Mouse (Mus musculus): ENCODE measurements at regions not wholly inside any gene's neighbourhood (a gene's known extent, or its start where the extent isn't known, plus 50 kb on each side); places are given as distances from the start of the nearest gene placed in this dataset.

DNA sequence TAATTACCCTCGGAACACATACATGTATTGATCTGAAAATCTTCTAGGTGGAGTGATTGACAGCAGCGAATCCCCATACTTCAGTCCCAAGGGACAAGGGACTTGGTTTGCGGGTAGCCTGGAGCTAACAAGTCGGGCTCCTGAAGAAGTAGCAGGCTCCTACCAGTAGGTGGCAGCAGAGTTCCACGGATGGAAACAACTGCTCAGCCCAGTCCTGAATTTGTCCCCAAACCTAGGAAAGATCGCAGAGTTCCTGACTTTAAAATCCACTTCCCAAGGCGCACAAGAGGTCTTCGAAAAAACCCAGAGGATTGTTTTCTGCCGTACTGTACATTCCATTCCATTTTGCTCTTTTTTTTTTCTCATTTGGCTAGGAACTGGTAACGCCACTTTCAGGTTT is 169.4 kb downstream of the Arrdc4 start:
- DNase-seq (ENCODE audit: low spot score in 2 of 2): peak; percentile 68 to 87

DNA sequence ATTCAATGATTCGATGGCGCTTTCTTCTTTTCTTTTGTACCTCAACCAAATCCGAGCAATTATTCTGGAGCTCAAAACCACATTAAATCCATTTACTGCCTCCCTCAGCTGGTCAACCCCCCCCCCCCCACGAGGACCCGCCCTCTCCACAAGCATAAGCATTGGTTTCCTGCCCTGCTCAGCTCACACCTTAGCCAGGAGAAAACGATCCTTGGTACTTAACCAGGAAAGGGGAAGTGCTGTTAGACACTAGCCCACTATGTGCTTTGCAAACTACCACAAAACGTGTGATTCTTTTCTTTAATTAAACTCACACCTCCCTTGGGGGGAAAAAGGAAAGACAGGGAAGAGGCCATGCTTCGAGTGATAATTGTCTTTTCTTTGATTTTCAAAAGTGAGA is 169.8 kb downstream of the Arrdc4 start:
- DNase-seq (ENCODE audit: low spot score in 2 of 2): no peak

DNA sequence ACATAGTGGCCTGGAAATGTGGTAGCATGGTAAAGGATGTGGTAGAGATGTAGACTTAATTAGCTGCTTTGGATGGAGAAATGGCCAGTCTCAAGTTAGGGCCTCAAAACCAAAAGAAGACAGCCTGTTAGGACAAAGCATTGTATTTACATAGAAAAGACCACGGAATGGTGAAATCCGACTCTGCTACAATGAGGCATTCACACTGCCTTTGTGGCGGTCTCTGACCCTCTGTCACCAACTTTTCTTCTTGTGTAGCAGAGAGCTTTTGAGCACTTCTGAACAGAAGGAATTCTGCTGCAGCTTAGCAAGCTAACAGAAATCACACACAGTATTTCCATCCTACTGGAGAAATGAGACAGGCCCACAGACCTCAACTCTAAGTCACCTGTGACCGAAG is 177.7 kb downstream of the Arrdc4 start:
- no peak for DNase-seq (ENCODE audit: low spot score in 2 of 2)

DNA sequence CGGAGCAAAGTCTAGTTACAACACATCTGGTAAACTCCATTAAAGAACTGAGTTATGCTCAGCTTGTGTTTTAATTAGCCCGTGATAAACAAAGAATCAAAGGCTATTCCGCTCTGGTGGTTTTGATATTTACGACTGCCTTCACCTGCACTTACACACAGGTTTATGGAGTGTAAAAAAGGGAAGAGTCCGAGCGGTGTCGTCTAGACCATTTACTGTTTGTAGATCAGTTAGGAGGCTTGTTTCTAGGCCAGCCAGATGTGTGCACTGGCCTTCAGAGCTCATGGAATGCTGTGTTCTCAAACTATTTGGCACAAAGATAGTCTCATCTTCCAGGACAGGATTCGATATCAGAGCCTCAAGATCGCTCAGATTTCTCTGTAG is 180.9 kb downstream of the Arrdc4 start:
- DNase-seq (ENCODE audit: low spot score in 2 of 2): no peak

DNA sequence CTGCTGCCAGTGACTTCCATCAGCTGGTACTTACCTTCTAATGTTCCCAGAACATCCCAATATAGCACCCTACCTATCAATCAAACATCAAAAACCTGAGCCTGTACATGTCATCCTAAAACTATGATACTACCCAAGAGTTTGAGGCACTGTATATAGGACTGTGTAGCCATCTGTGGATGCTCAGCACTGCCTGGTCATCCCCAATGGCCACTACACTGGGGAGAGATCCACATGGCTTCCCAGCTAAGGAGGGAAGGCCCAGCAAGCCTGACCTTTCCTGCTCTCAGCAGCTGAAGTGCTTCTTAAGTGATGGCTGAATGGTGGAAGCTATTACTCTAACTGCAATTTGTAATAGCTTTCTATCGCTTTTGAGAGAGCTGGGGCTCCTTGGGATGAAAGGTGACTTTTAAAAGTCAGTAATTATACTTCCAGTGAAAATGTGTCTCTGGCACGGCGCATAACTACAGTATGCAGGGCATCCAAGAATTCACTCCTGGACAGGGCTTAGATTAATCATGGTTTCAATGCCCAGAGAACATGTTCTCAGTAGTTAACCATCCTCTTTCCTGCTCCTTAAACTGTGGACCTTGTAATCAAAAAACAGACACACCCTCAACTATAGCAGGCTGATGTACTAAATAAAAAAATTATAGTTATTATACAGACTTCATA is 181.5 kb downstream of the Arrdc4 start:
- DNase-seq (ENCODE audit: low spot score in 2 of 2): no peak

DNA sequence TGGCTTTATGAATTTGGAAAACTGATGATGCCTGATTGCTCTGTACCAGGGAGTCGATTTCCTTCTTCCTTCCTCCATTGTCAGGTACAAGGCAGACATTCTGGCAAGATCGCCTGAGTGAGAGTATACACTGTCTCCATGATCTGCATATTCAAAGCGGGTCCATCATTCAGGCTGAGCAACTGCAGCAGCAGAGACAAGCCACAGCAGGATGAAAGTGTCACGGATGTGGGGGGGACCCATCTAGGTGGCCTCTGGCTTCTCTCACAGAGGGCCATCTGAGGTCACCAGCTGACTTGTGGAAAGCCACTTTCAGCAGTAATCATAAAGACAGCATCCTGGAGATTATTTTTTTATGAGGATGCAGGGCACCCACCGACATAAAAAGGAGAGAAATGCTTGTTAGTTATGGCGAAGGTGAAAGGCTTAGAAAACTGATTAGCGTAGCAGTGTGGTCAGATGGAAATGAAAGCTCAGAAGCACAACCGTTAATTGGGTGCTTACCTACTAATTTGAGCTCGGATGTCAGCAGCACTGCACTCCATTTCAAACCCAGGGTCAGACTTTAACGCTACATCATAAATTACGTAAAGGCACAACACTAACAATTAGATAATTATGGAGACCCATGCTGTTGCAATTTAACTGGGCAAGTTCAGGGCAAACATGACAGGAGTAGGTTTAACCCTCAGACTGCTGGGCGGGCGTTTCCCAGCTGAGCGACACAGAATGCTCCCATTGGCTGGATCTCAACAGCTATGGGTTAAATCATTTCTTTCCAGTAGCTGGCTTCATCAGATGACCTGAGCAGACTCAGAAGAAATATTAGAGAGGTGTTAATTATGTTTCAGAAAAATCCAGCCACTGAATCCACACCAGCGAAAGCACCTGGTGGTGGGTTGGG is 189.3 kb downstream of the Arrdc4 start:
- no peak for DNase-seq (ENCODE audit: low spot score in 2 of 2)

DNA sequence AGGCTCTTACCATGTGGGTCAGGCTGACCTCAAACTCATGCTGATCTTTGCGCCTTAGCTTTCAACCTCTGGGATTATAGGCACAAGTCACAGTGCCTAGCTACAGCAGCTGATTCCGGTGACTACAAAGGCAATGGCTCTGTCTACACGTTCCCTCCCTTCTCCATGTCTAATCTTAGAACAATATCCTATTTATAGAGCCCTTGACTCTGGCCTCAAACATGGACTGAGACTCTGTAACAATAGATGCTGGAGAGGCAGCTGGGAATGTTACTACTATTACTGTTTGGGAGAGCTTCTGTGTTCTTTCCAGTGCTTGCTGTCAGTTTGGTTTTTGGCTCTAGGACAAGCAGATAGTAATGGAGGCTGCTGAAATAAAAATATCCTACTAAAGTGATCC is 198.7 kb downstream of the Arrdc4 start:
- no peak for DNase-seq (ENCODE audit: low spot score in 2 of 2)

DNA sequence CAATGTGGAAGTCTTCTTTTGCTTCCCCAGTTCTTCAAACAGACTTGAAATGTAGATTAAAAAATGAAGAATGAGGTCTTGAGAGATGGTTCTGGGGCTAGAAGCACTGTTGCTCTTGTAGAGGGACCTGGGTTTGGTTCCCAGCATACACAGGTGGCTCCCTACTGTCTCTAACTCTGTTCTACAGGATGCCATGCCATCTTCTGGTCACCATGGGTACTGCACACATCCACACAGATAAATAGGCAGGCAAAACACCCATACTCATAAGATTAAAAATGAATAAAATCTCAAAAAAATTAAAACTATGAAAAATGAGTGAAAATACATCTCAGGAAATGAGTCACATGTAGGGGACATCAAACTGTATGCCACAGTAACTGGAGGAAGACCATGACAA is 200.9 kb downstream of the Arrdc4 start:
- no peak for DNase-seq (ENCODE audit: low spot score in 2 of 2)

DNA sequence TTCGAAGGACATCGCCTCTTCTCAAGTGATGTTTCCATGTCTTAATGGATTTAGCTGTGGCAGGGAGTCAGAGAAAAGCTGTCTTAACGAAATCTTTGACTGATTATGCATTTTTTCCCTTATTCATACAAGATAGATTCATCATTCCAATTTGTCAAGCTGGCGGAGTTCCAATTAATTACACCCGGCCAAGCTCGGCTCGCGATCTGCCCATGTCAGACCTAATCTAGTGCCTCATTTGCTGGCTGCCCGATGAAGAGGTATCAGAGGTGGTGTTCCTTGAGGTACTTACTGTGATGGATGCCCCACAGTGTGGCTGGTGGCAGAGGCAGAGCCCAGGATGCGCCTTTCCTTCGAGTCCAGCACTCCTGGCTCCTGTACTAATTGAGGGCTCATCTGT is 204.9 kb downstream of the Arrdc4 start:
- no peak for DNase-seq (ENCODE audit: low spot score in 2 of 2)

DNA sequence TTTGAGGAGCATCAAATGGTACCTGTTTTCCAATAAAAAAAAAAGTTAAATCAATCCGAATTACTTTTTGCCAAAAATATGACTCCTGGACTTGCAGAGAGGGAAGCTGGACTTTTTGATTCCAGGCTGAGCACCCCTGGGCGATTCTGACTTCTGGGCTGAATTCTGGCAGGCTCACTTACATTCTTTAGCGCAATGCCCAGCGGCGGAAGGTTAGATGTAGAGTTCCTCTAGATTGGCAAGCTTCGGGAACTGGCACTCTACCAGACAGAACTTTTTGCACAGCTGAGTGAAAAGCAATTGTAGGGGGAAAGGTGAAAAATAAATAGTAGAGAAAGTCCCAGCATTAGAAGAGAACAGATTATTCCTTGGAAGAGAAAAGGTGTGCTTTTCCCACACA is 235.5 kb downstream of the Fam169b start:
- DNase-seq (ENCODE audit: low spot score in 2 of 2): no peak

DNA sequence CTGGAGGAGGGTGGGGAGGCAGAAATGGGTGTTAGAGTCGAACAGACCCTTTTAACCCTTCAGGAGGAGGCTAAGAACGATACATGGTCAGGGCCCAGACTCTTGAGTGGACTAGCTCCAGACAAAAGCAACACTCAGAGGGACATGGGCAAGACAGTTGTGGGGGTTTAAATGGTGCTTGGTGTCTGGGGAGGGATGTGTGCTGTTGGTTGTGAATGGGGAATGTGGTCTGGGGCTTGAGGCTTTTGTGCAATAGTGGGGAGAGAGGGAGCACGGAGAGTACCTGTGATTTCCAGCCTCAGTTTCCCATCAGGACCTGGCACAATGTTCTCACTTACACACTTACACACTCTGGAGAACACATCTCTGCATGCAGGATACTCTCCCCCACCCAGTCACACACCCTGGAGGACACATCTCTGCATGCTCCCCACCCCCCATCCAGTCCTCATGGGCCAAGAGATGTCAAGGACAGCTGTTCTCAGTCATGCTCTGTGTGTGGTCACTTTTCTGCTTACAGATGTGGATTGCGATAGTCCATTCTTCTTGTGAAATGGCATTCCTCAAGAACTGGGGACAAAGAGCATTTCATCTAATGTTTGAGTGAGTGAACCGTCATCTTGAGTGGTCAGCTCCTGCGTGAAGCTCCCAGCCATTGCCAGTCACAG is 217.6 kb downstream of the Fam169b start:
- no peak for DNase-seq (ENCODE audit: low spot score in 2 of 2)

DNA sequence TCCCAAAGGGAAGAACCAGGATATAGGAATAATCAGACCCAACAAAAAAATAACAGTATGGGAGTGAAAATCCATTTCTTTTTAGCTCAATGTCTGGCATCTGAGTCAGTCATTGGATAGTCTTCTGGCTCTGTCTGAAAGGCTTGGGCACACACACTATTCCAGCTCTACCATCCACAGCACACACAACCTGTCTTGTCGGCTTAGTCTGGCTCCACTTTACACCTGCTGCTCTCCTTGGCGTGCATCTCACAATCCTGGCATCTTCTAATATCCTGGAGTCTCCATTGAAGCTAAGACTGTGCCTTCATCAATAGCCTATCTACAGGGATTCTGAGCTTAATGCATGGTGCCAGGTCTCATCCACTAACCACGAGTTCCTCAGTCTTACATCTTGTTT is 213.0 kb downstream of the Fam169b start:
- DNase-seq (ENCODE audit: low spot score in 2 of 2): no peak

DNA sequence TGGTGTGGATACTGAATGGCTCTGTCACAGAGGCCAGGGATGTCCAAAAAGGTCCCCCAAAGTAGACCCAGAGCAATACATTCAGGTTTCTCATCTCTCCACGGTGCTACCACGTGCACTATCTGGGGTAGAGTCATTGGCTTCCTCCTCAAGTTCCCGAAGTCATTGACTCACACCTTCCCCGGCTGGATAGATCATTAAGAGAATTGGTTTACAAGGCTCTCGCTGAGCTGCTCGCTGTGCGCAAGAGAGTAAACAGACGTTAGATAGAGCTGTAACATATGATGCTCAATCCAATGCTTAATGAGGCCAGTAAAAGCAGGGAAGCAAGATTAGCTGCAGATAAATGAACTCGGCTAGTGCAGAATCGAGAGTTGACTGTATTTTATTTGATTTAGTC is 208.9 kb downstream of the Fam169b start:
- no peak for DNase-seq (ENCODE audit: low spot score in 2 of 2)

DNA sequence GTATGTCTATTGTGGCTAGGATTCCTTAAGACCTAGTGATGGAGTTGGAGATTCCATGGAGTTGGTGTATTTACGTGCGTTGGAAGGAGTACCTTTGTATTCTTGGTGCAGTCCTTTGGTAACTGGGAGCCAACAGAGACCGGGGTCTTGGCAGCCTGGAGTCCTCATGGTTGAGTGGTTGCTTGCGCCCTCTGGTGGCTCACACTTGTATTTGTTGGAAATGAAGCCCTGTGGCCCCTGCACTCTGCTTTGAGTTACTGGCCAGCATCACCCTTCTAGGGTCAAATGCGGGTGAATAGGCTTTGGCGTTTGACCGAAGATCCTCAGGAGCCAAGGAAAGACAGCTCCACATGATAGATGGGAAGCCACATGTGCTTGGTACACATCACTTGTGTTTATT is 207.1 kb downstream of the Fam169b start:
- DNase-seq (ENCODE audit: low spot score in 2 of 2): peak in 1 of 2 experiments; percentile 66

DNA sequence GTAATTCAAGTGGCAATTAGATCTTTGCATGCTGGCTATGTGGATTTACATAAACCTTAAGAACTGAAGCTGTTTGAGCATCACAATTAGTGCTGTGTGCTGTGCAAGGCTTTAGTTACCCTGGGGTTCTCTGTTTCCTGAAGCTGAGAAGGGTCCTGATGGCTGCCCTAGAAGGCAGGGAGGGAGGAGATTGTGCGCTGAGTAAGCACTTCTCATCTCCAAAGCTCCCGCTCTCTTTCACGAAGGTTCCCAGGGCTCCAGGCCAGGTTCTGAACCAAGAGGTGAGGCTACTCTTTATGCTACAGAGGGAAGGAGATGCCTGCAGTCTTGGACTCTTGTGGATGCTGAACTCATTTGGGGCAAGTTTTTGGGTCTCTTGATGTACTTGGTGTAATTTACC is 206.7 kb downstream of the Fam169b start:
- DNase-seq (ENCODE audit: low spot score in 2 of 2): no peak

DNA sequence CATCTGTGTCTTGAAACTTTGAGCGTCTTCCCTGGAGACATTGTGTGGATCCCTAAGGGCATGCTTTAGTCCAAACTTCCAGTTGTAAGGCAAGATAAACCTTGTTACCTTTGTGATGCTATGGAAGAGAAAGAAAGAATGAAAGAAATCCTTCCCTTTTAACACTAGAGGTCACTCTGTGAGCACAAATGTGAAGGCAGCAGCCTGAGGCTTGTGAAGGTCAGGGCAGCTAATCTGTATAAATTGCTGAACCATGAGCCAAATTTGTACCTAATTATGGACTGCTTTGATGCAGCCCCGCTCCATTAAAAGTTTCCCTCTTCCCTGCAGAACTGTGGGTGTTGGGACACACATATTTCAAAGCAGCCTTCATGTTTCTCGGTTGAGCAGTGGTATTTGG is 204.4 kb downstream of the Fam169b start:
- no peak for DNase-seq (ENCODE audit: low spot score in 2 of 2)

DNA sequence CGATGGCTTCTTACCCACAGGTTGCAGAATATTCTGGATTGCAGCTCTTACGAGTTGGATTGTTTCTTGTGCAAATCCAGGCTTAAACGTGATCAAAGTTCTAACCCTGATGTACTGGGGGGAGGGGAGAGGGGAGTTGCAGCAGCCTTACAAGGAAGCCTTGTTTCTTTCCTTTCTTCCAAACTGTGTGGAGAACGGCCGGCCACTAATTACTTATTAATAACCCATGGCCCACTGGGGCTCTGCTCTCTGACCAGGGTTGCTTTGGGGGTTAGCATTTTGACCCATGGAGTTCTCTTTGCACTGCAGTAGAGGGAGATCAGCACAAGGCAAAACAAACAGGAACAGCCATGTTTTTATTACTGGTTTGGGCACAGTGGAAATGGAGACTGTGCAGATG is 199.2 kb downstream of the Fam169b start:
- no peak for DNase-seq (ENCODE audit: low spot score in 2 of 2)

DNA sequence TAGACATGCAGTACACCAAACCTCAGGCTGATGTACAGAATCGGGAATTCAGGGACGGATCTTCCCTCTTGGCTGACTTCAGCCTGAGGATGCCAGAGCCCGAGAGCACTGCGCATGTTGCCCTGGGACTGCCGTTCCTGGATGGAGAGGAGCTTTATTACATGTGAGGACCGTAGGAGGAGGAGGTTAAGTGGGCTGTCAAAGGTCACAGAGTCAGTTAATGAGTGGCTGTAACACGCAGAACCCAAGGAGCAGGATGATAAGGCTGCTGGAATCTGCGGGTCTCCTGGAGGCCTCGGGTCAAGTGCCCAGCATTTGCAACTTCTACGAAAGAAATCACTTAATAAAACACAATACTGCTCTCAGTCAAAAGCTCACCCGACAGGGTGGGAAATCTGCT is 197.3 kb downstream of the Fam169b start:
- DNase-seq (ENCODE audit: low spot score in 2 of 2): no peak

DNA sequence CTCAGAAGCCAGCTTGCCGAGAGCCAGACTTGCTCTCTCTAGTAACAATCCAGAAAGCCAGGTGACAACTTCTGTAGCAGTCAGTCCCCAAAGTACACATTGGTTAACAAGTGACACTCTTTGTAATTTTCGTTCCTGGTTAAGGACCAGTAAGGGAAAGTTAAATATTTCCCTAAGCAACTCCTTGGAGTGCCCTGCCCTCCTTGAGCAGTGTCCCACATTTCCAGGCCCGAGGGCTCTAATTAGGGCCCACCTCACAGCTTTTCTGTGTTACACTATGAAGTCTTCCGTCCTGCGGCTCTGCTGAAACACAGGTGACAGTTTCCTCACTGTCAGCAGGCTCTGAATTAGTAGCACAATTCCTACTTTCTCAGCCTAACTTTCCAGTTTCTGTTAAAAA is 194.9 kb downstream of the Fam169b start:
- no peak for DNase-seq (ENCODE audit: low spot score in 2 of 2)

DNA sequence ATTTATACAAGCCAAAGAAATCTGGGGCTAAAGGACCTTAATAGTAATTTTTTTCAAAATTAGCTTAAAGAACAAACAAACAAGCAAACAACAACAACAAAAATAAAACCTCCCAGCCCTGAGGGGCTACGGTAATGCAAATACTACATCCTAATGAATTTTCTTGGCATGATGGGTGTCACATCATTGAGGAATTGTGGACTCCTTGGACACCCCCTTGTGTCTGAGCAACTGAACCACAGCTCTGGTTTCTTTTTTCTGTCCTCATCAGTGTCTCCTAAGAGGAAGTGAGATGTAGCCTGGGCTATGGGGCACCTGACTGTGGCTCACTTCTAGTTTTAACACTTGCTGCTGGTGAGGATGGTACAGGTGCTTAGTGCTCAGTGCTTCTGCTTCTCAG is 184.2 kb downstream of the Fam169b start:
- DNase-seq (ENCODE audit: low spot score in 2 of 2): no peak

DNA sequence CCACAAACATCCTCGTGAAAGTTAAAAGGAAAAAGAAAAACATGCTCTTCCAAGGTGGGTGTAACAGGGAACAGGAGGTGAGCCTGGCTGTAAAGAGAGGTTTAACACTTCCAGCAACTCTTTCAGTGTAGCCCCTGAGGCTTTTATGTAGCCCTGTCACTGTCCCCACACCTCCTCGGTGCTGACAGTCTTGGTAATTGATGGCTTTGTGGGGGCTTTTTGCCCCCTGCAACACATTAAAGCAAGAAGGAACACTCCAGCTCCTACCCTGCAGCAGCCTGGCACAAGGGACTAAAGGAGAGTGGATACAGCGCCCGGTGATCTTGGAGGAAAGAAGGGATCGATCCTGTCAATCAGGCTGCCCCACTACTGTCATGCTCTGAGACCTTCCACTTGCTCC is 181.8 kb downstream of the Fam169b start:
- DNase-seq (ENCODE audit: low spot score in 2 of 2): no peak

DNA sequence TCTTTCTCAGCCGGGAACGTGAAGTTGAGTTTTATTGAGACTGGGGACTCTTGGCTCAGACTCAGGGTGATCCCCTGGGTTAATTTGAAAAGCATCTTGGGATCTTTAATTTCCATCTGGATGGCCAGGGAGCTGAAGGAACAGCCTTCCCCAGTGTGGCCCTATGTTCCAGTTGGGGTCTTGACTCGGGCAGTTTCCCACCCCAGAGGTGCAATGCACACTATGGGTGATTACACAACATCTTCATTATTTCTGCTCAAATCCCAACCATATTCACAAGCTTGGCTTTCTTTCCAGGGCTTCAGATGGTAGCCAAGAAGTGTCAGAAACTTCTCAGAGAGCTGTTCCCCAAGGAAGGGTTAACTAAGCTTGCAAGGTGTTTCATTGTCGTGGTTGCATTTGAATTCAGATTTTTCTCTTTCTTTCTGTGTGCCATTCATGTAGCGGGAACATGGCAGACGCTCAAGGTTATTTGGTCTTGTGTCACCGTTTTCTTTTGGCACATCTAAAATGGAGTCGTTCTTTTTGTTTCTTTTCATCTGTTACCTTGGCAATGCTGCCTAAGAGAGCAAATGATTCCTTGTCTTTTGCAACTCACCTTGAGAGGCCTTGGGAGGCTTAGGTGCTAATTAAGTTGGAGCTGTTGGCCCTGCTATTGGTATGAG is 179.5 kb downstream of the Fam169b start:
- DNase-seq (ENCODE audit: low spot score in 2 of 2): no peak
